Mouse (Mus musculus) left cerebral cortex, postnatal 10 days (tissue): ENCODE data around the gene Mup10. TPM values are rescaled to one million over a fixed set of nuclear protein-coding genes. Genes with fewer than 3 reads are reported as not detected.
"Not testable (repeated sequence)": the region's sequence is repeated elsewhere in the genome, so short reads cannot be mapped to it uniquely, and the experiment has no call there.

ENCODE experiments used
- DNase-seq, 2 experiments: peaks; one replicate each; pipeline ENCODE4 v3.0.0; 2021 to 2022; ENCODE audit warnings: low spot score in 2 of 2, mixed read lengths in 1 of 2; ENCODE audit errors: extremely low spot score in 1 of 2
- intact Hi-C: fragments of 180-260 bp; cut with DNase I; formaldehyde crosslinking; loops from one replicate; pipeline ENCODE4 v1.15.1; 2025
- total RNA-seq, 2 experiments: library from RNA; stranded (reverse); gene quantifications; 2 replicates each; pipeline ENCODE4 v1.2.3; 2021

The Mup10 gene
- not detected for total RNA-seq

DNA sequence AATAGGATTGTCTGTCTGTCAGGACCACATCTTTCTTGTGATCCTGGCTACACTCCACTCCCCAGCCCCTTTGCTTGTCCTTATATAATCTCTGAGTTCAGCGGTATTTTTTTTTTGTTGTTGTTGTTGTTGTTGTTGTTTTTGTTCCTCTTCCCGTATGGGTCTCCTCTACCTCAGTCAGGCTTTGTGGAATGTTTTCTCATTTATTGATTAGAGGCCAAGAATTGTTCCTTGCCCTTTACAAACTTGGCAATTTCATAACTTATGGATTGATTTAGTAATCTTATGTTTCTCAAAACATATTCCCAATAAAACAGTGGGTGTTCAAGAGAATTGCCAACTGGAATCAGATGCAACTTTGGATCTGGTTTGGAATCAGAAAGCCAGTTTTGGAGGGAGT is at the start of gene Mup10:
Mup10 (minus strand) TSS at position 101 of the 400 bp plus-strand sequence.
- intact Hi-C loops, DNase-seq: not testable (repeated sequence)

Other genes with a start within 250 kb of the Mup10 start
- not detected for gene Mup9, start 160.2 kb downstream of the Mup10 start, total RNA-seq
- gene Mup1, start 80.2 kb downstream of the Mup10 start, total RNA-seq = not detected
- not detected for gene Mup11, start 80.2 kb upstream of the Mup10 start, total RNA-seq
- not detected for gene Mup12, start 159.1 kb upstream of the Mup10 start, total RNA-seq
- gene Mup22, start 239.3 kb upstream of the Mup10 start, total RNA-seq = not detected